Mouse (Mus musculus) pancreas, adult 10 weeks (tissue): ENCODE measurements around the gene Htr3b. TPM values are rescaled to one million over a fixed set of nuclear protein-coding genes. Genes with fewer than 3 reads are reported as not detected.

Source experiments
- polyA plus RNA-seq: library from polyadenylated mRNA; stranded (reverse); fragments of 350-450 nt; fragmentation: Illumina TruSeq; extraction: RNeasy Lipid Tissue Mini Kit (QIAGEN cat#74804); gene quantifications from one replicate; pipeline ENCODE4 v1.2.3, GENCODE M21; 2015; ENCODE audit warnings: low read depth, low replicate concordance; ENCODE audit not compliant: insufficient read depth

Htr3b gene
- not detected for polyA plus RNA-seq

GRCm38 (mm10) chr9:48964587-48965040 lies at the start of gene Htr3b:
Gene Htr3b, minus strand, starts transcription at chr9:48964990.

GRCm38 (mm10) chr9:48984845-48985707 lies 20.3 kb upstream of the Htr3b start, which contains the start of gene Usp28:
Gene Usp28, plus strand, starts transcription at chr9:48985375.

GRCm38 (mm10) chr9:48910885-48911537 lies 53.8 kb downstream of the Htr3b start, which contains the start of gene Htr3a:
Gene Htr3a, minus strand, starts transcription at chr9:48911099.

Other genes starting within 250 kb of the Htr3b start
- 4.3 TPM for gene Zbtb16, start 128.8 kb downstream of the Htr3b start, polyA plus RNA-seq
- gene Htr3a, start 53.9 kb downstream of the Htr3b start, polyA plus RNA-seq = 0.55 TPM
- gene Usp28, start 20.4 kb upstream of the Htr3b start, polyA plus RNA-seq = 2.0 TPM
- gene Zw10, start 90.6 kb upstream of the Htr3b start, polyA plus RNA-seq = 7.9 TPM
- not detected for gene Tmprss5, start 116.3 kb upstream of the Htr3b start, polyA plus RNA-seq